Mouse (Mus musculus) kidney, adult 2 months (tissue): Measurements from ENCODE around the gene Gpr19. TPM values are rescaled to one million over a fixed set of nuclear protein-coding genes. Genes with fewer than 3 reads are reported as not detected.

Experiments used
- DNase-seq: peaks from one replicate; pipeline ENCODE4 v3.0.0; 2021
- H3K27ac ChIP-seq: fragments of 200-500 bp; 2 replicates; pipeline ENCODE4 v1.5.1; 2012; ENCODE audit warnings: low read depth, low read length, control low read depth, inconsistent platforms; ENCODE audit not compliant: insufficient read depth
- H3K27me3 ChIP-seq: fragments of 200-500 bp; replicated peaks from 2 replicates; pipeline ENCODE4 v1.6.1; 2012; ENCODE audit warnings: mild to moderate bottlenecking, moderate library complexity, low read length, inconsistent platforms; ENCODE audit not compliant: control insufficient read depth, insufficient read depth
- H3K36me3 ChIP-seq: fragments of 200-500 bp; 2 replicates; pipeline ENCODE4 v1.6.1; 2012; ENCODE audit warnings: mild to moderate bottlenecking, moderate library complexity, low read length, inconsistent platforms; ENCODE audit not compliant: control insufficient read depth, insufficient read depth
- H3K4me1 ChIP-seq: fragments of 200-500 bp; 2 replicates; pipeline ENCODE4 v1.6.1; 2011; ENCODE audit warnings: low read length; ENCODE audit not compliant: control insufficient read depth, insufficient read depth
- H3K4me3 ChIP-seq: fragments of 200-500 bp; 2 replicates; pipeline ENCODE4 v1.5.1; 2011; ENCODE audit warnings: mild to moderate bottlenecking, low read depth, low read length, control low read depth; ENCODE audit not compliant: insufficient read depth
- CTCF ChIP-seq: fragments of 200-500 bp; conservative IDR thresholded peaks from 2 replicates; pipeline ENCODE4 v1.5.1; 2011; ENCODE audit warnings: low read depth, mild to moderate bottlenecking, control low read depth, low read length, moderate library complexity, mixed read lengths; ENCODE audit not compliant: insufficient read depth, insufficient read length
- POLR2A ChIP-seq: fragments of 200-500 bp; IDR thresholded peaks from one replicate; pipeline ENCODE4 v1.6.1; 2011; ENCODE audit warnings: low read depth, low read length, control low read depth
- WGBS: fragments of 180-500 bp; shearing (Covaris S2); methylation state at CpG from one replicate; pipeline ENCODE4 v1.1.7; 2018; 5-methylcytosine and 5-hydroxymethylcytosine counted together
- polyA plus RNA-seq: library from polyadenylated mRNA; depleted of rRNA; stranded (reverse); fragments of >200 nt; gene quantifications from 2 replicates; pipeline ENCODE4 v1.2.3, GENCODE M21; 2012

Gpr19 gene
- polyA plus RNA-seq, 1 experiment = 6.4 TPM

DNA sequence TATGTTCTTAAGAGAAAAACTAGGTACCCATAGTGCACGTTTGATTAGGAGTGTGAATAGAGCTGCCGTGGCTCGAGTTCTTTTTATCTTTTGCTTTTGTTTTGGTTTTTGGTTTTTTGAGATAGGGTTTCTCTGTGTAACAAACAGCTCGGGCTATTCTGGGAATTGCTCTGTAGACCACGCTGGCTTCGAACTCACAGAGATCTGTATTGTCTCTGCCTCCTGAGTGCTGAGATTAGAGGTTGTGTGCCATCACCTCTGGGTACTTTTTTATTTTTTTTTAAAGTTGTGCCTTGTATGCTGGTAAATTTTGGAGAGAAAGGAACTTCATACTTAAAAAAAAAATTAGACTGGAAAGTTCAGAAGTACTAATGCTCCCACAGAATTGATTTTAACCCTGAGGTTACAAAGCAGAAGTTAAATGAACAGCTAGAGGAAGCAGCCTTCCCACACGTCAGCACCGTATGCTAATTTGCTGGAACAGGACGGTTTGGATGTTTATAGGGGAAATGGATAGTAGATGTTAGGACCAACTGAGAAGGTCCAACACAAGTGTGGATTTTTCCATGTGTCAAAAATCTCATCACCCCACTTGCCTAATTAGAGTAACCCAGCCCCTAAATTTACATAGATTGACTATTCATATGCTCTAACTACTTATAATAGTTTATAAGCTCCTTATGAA, 24.3 kb upstream of the Gpr19 start:
- peaks cover 1% of the 10 kb centered on the region; the same call in 1 of the 2 replicates for H3K36me3 ChIP-seq
- H3K27ac ChIP-seq = no peak overlapping the region
- DNase-seq = peak; percentile 22
- no peaks in the 10 kb centered on the region for H3K27me3 ChIP-seq
- 20% methylated on average over 9 of the region's 9 CpGs for WGBS
- TF ChIP-seq POLR2A = no peak
- TF ChIP-seq CTCF = no peak
- no peaks in the 10 kb centered on the region; the same call in 1 of the 2 replicates for H3K4me1 ChIP-seq
- H3K4me3 ChIP-seq = no peak overlapping the region

DNA sequence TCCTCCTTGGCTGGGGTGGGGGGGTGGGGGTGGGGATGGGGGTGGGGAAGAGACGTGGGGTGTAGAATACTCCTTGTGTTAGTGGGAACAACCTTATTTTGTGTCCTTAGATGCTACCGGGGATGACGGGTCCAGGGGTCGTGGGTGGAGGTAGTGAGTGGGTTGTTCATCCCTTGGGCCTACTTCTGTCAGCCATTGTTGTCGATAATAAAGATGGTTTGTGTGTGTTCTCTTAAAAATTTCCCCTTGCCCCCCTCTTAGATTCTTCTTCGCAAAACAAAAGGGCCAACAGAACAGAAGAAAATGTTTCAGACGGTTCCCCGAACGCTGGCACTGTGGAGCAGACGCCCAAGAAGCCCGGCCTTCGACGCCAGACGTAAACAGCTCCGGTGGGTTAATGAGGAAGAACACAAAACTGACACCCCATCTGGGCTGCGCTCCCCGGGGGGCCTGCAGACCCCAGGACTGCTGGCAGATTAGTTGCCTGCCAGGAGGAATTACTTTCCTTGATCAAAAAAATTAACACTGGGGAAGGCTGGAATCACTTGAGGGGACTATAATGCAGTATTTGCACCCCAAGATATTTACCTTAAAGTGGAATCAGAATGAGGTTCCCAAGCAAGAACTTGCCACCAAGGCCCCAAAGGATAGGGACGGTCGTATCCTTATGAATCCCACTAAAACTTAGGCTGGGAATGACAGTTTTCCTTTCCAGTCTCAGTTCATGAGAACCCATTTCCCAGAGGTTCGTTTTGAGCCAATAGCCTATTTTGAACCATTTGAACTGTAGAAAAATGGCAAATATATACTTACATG, 23.5 kb upstream of the Gpr19 start:
- Histone ChIP-seq H3K36me3 (peaks cover 1% of the 10 kb centered on the region; the same call in 1 of the 2 replicates), H3K4me3 (peak overlapping the region; percentile 86), H3K4me1 (no peaks in the 10 kb centered on the region; the same call in 1 of the 2 replicates), H3K27ac (peak overlapping the region; percentile 63), H3K27me3 (no peaks in the 10 kb centered on the region)
- TF ChIP-seq CTCF (no peak), POLR2A (no peak)
- WGBS = 4% methylated on average over 20 of the region's 20 CpGs
- DNase-seq = peak; percentile 27

DNA sequence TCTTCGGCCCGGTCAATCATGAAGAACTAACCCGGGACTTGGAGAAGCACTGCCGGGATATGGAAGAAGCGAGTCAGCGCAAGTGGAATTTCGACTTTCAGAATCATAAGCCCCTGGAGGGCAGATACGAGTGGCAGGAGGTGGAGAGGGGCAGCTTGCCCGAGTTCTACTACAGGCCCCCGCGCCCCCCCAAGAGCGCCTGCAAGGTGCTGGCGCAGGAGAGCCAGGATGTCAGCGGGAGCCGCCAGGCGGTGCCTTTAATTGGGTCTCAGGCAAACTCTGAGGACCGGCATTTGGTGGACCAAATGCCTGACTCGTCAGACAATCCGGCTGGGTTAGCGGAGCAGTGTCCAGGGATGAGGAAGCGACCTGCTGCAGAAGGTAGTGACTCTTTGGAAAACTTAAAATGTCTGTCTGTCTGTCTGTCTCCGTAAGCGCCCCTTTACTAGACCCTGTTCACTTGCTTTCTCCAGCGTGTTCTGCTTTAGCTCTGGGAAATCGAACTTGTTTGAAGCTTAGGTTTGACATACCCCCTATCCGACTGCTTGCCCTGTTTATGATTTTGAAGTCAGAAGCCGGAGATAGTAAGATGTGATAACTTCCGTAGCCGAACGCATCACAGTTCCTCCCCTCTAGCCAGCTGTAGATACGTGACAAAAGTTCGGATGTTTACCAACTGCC, 22.8 kb upstream of the Gpr19 start:
- Histone ChIP-seq H3K36me3 (peaks cover 1% of the 10 kb centered on the region; the same call in 1 of the 2 replicates), H3K27me3 (no peaks in the 10 kb centered on the region), H3K4me3 (peak overlapping the region; percentile 86), H3K27ac (peak overlapping the region; percentile 98), H3K4me1 (peaks cover 3% of the 10 kb centered on the region; the same call in 1 of the 2 replicates)
- under 1% methylated on average over 32 of the region's 32 CpGs for WGBS
- TF ChIP-seq POLR2A (no peak), CTCF (no peak)
- peak; percentile 70 for DNase-seq

DNA sequence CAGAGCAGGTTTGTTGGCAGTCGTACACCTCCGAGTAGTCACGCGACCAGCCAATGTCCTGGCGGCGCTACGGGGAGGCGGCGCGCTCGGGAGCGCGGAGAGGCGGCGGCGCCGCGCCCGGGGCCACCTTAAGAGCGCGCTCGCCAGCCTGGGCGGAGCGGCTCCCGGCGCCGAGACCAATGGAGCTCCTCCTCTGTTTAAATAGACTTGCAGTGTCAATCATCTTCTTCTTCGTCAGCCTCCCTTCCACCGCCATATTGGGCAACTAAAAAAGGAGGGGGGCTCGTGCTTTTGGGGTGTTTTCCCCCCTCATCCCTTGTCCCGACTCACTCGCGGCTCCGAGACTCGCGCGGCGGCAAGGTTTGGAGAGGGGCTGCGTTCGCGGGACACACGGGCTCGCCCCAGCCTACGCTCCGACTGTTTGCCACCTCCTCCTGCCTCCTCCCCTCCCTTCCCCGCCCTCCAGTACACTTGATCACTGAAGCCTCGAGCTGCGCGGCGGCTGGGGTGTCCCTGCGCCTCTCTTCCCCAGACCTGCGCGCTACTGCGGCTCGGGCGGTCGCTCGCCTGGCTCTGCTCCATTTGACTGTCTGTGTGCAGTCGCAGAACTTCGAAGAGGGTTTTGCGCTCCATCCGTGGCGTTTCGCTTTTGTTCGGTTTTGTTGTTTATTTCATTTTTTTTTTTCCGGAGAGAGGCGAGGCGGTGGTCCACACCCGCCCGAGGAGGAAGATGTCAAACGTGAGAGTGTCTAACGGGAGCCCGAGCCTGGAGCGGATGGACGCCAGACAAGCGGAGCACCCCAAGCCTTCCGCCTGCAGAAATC, 22.0 kb upstream of the Gpr19 start, which contains the start of gene Cdkn1b:
TSS of gene Cdkn1b (plus strand) at position 212 of the 824 bp plus-strand sequence.
- peak; percentile 97 for DNase-seq
- WGBS = under 1% methylated on average over 77 of the region's 77 CpGs
- peak within 1 kb of the TSS; percentile 86 for H3K4me3 ChIP-seq
- no peaks in the 10 kb centered on the region for H3K27me3 ChIP-seq
- peaks cover 3% of the 10 kb centered on the region; the same call in 1 of the 2 replicates for H3K4me1 ChIP-seq
- peaks cover 1% of the 10 kb centered on the region; the same call in 1 of the 2 replicates for H3K36me3 ChIP-seq
- peak within 1 kb of the TSS; percentile 98 for H3K27ac ChIP-seq
- TF ChIP-seq POLR2A (peak; percentile 67), CTCF (no peak)

DNA sequence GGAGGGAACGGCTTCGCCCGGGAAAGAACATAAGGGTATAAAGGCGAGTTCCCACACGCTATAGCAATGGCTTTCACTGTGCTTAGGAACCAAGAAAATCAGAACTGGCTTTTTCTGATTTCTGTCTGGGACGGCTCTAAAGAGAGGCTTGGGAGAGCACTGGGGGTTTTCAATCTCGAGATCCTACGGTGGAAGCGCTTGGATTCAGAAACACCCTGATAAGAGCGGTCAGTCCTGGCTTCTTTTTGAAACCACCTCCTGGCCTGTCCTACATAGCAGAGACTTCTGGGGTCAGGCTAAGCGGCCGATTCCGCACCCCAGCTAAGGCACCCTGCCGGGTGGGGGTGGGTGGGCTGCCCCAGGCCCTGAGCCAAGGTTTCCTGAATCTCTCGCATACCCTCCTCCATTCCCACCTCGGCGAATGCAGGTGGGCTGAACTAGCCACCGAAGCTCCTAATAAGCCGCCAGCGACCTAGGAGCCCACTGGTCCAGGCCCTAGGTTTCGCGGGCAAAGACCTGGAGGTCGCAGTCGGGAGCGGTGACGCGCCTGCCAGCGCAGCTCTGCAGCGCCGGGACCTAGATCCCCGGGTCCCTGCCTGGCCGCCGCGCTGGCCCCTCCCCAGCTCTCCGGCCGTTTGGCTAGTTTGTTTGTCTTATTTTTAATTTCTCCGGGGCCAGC, 21.3 kb upstream of the Gpr19 start:
- H3K4me1 ChIP-seq = peaks cover 3% of the 10 kb centered on the region; the same call in 1 of the 2 replicates
- WGBS = 6% methylated on average over 37 of the region's 37 CpGs
- H3K4me3 ChIP-seq = peak overlapping the region; percentile 84
- H3K27ac ChIP-seq = peak overlapping the region; percentile 98
- TF ChIP-seq POLR2A (peak; percentile 26), CTCF (no peak)
- no peak for DNase-seq
- H3K36me3 ChIP-seq = peaks cover 1% of the 10 kb centered on the region; the same call in 1 of the 2 replicates
- H3K27me3 ChIP-seq = no peaks in the 10 kb centered on the region

DNA sequence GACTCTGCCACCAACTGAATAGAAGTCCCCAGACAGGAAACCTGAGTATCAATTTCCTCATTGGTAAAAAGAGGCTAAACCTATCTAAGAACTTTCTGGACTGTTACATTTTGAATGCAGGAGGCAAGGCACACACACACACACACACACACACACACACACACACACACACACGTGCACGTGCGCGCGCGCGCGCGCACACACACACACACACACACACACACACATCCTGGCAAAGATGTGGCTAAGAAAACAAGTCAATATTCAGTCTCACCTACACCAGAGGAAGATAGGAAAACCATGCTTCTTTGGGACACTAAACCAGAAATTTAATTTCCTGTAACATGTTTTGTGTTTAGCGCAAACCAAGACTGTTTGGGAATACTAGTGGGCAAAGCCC, 20.4 kb upstream of the Gpr19 start:
- TF ChIP-seq POLR2A (no peak), CTCF (no peak)
- 83% methylated on average over 10 of the region's 10 CpGs for WGBS

More for the DNA sequence above, 20.4 kb upstream of the Gpr19 start:
- Histone ChIP-seq H3K36me3 (no peaks in the 10 kb centered on the region; the same call in 1 of the 2 replicates), H3K27ac (no peak overlapping the region), H3K4me3 (no peak overlapping the region), H3K4me1 (peaks cover 3% of the 10 kb centered on the region; the same call in 1 of the 2 replicates), H3K27me3 (no peaks in the 10 kb centered on the region)
- no peak for DNase-seq
